Mouse (Mus musculus): ENCODE measurements at regions not wholly inside any gene's neighbourhood (a gene's known extent, or its start where the extent isn't known, plus 50 kb on each side); places are given as distances from the start of the nearest gene placed in this dataset.

- Histone ChIP-seq H3K36me3 (ENCODE audit: control insufficient read depth, insufficient read depth, low read length) (no peaks in the 10 kb centered on the region), H3K9me3 (ENCODE audit: control insufficient read depth, low read length) (no peaks in the 10 kb centered on the region), H3K27me3 (replicated peaks; ENCODE audit: control insufficient read depth, insufficient read depth, low read length) (no peaks in the 10 kb centered on the region), H3K4me1 (replicated peaks; ENCODE audit: control insufficient read depth, insufficient read depth, low read length) (no peaks in the 10 kb centered on the region), H3K4me2 (ENCODE audit: low read length) (no peak overlapping the region), H3K27ac (ENCODE audit: low read depth) (peak overlapping the region; percentile 29; the same call in 1 of the 2 replicates), H3K9ac (ENCODE audit: low read length) (no peak overlapping the region), H3K4me3 (ENCODE audit: low read depth, low read length) (no peak overlapping the region)
- DNase-seq (ENCODE audit: low spot score): peak; percentile 54
- 0 out of 2 replicates have a peak, but pooled peaks have one; percentile 47 for ATAC-seq (replicated peaks; ENCODE audit: low FRiP score, low TSS enrichment, low read depth)
- WGBS: 51% methylated on average over 15 of the region's 15 CpGs
Measured at GRCm38 (mm10) chr4:54601671-54602512, 343.0 kb upstream of the Zfp462 start.

GRCm38 (mm10) chr4:54602513-54603205, 342.2 kb upstream of the Zfp462 start:
- H3K4me2 ChIP-seq (ENCODE audit: low read length): no peak overlapping the region
- no peaks in the 10 kb centered on the region for H3K9me3 ChIP-seq (ENCODE audit: control insufficient read depth, low read length)
- H3K9ac ChIP-seq (ENCODE audit: low read length): no peak overlapping the region
- WGBS: 80% methylated on average over 6 of the region's 6 CpGs
- DNase-seq (ENCODE audit: low spot score): no peak
- H3K4me1 ChIP-seq (replicated peaks; ENCODE audit: control insufficient read depth, insufficient read depth, low read length): no peaks in the 10 kb centered on the region
- peak overlapping the region; percentile 29; the same call in 1 of the 2 replicates for H3K27ac ChIP-seq (ENCODE audit: low read depth)
- H3K27me3 ChIP-seq (replicated peaks; ENCODE audit: control insufficient read depth, insufficient read depth, low read length): no peaks in the 10 kb centered on the region
- H3K4me3 ChIP-seq (ENCODE audit: low read depth, low read length): no peak overlapping the region
- no peaks in the 10 kb centered on the region for H3K36me3 ChIP-seq (ENCODE audit: control insufficient read depth, insufficient read depth, low read length)
- ATAC-seq (replicated peaks; ENCODE audit: low FRiP score, low TSS enrichment, low read depth): no peak

GRCm38 (mm10) chr4:54610101-54610500, 334.7 kb upstream of the Zfp462 start:
- Histone ChIP-seq H3K36me3 (ENCODE audit: control insufficient read depth, insufficient read depth, low read length) (no peaks in the 10 kb centered on the region), H3K4me3 (ENCODE audit: low read depth, low read length) (no peak overlapping the region), H3K9ac (ENCODE audit: low read length) (no peak overlapping the region), H3K4me1 (replicated peaks; ENCODE audit: control insufficient read depth, insufficient read depth, low read length) (no peaks in the 10 kb centered on the region), H3K27me3 (replicated peaks; ENCODE audit: control insufficient read depth, insufficient read depth, low read length) (no peaks in the 10 kb centered on the region), H3K9me3 (ENCODE audit: control insufficient read depth, low read length) (no peaks in the 10 kb centered on the region), H3K27ac (ENCODE audit: low read depth) (no peak overlapping the region), H3K4me2 (ENCODE audit: low read length) (no peak overlapping the region)
- no peak for DNase-seq (ENCODE audit: low spot score)
- no peak for ATAC-seq (replicated peaks; ENCODE audit: low FRiP score, low TSS enrichment, low read depth)
- 61% methylated on average over 5 of the region's 5 CpGs for WGBS

GRCm38 (mm10) chr4:54611990-54612980, 332.6 kb upstream of the Zfp462 start:
- Histone ChIP-seq H3K4me3 (ENCODE audit: low read depth, low read length) (no peak overlapping the region), H3K36me3 (ENCODE audit: control insufficient read depth, insufficient read depth, low read length) (no peaks in the 10 kb centered on the region), H3K4me2 (ENCODE audit: low read length) (no peak overlapping the region), H3K27me3 (replicated peaks; ENCODE audit: control insufficient read depth, insufficient read depth, low read length) (no peaks in the 10 kb centered on the region), H3K9ac (ENCODE audit: low read length) (no peak overlapping the region), H3K4me1 (replicated peaks; ENCODE audit: control insufficient read depth, insufficient read depth, low read length) (no peaks in the 10 kb centered on the region; the same call in 1 of the 2 replicates), H3K27ac (ENCODE audit: low read depth) (no peak overlapping the region), H3K9me3 (ENCODE audit: control insufficient read depth, low read length) (no peaks in the 10 kb centered on the region)
- 72% methylated on average over 7 of the region's 7 CpGs for WGBS
- DNase-seq (ENCODE audit: low spot score) (no peak), ATAC-seq (replicated peaks; ENCODE audit: low FRiP score, low TSS enrichment, low read depth) (no peak)

GRCm38 (mm10) chr4:54613076-54613475, 331.8 kb upstream of the Zfp462 start:
- H3K4me1 ChIP-seq (replicated peaks; ENCODE audit: control insufficient read depth, insufficient read depth, low read length): no peaks in the 10 kb centered on the region; the same call in 1 of the 2 replicates
- WGBS: 65% methylated on average over 3 of the region's 3 CpGs
- H3K27ac ChIP-seq (ENCODE audit: low read depth): no peak overlapping the region
- ATAC-seq (replicated peaks; ENCODE audit: low FRiP score, low TSS enrichment, low read depth): no peak
- H3K9me3 ChIP-seq (ENCODE audit: control insufficient read depth, low read length): no peaks in the 10 kb centered on the region
- H3K4me3 ChIP-seq (ENCODE audit: low read depth, low read length): no peak overlapping the region
- no peaks in the 10 kb centered on the region for H3K27me3 ChIP-seq (replicated peaks; ENCODE audit: control insufficient read depth, insufficient read depth, low read length)
- no peak overlapping the region for H3K4me2 ChIP-seq (ENCODE audit: low read length)
- DNase-seq (ENCODE audit: low spot score): no peak
- no peak overlapping the region for H3K9ac ChIP-seq (ENCODE audit: low read length)
- H3K36me3 ChIP-seq (ENCODE audit: control insufficient read depth, insufficient read depth, low read length): no peaks in the 10 kb centered on the region

- Histone ChIP-seq H3K36me3 (ENCODE audit: control insufficient read depth, insufficient read depth, low read length) (no peaks in the 10 kb centered on the region), H3K27ac (ENCODE audit: low read depth) (no peak overlapping the region), H3K4me1 (replicated peaks; ENCODE audit: control insufficient read depth, insufficient read depth, low read length) (no peaks in the 10 kb centered on the region; the same call in 1 of the 2 replicates), H3K9me3 (ENCODE audit: control insufficient read depth, low read length) (no peaks in the 10 kb centered on the region), H3K4me2 (ENCODE audit: low read length) (no peak overlapping the region), H3K4me3 (ENCODE audit: low read depth, low read length) (no peak overlapping the region), H3K9ac (ENCODE audit: low read length) (no peak overlapping the region), H3K27me3 (replicated peaks; ENCODE audit: control insufficient read depth, insufficient read depth, low read length) (no peaks in the 10 kb centered on the region)
- DNase-seq (ENCODE audit: low spot score) (no peak), ATAC-seq (replicated peaks; ENCODE audit: low FRiP score, low TSS enrichment, low read depth) (no peak)
- 89% methylated on average over 2 of the region's 2 CpGs for WGBS
Measured at GRCm38 (mm10) chr4:54613611-54614010, 331.2 kb upstream of the Zfp462 start.

GRCm38 (mm10) chr4:54615886-54616285, 329.0 kb upstream of the Zfp462 start:
- whole genome bisulfite sequencing: 14% methylated on average over 1 of the region's 1 CpGs
- H3K27ac ChIP-seq (ENCODE audit: low read depth): no peak overlapping the region

More at GRCm38 (mm10) chr4:54615886-54616285, 329.0 kb upstream of the Zfp462 start:
- no peak for ATAC-seq (replicated peaks; ENCODE audit: low FRiP score, low TSS enrichment, low read depth)
- H3K4me1 ChIP-seq (replicated peaks; ENCODE audit: control insufficient read depth, insufficient read depth, low read length): no peaks in the 10 kb centered on the region; the same call in 1 of the 2 replicates
- no peaks in the 10 kb centered on the region for H3K27me3 ChIP-seq (replicated peaks; ENCODE audit: control insufficient read depth, insufficient read depth, low read length)
- H3K4me2 ChIP-seq (ENCODE audit: low read length): no peak overlapping the region
- H3K4me3 ChIP-seq (ENCODE audit: low read depth, low read length): no peak overlapping the region
- H3K9me3 ChIP-seq (ENCODE audit: control insufficient read depth, low read length): no peaks in the 10 kb centered on the region
- H3K36me3 ChIP-seq (ENCODE audit: control insufficient read depth, insufficient read depth, low read length): no peaks in the 10 kb centered on the region
- H3K9ac ChIP-seq (ENCODE audit: low read length): no peak overlapping the region
- no peak for DNase-seq (ENCODE audit: low spot score)
